Mouse (Mus musculus) embryonic fibroblast, embryonic 13.5 days (primary cell): ENCODE data around the gene Zfp970. TPM values are rescaled to one million over a fixed set of nuclear protein-coding genes. Genes with fewer than 3 reads are reported as not detected.
A peak's percentile ranks its signal among the peaks of the same experiment; 100 is the strongest.
"Not testable (repeated sequence)": the region's sequence is repeated elsewhere in the genome, so short reads cannot be mapped to it uniquely, and the experiment has no call there.

Experiments
- H3K27ac ChIP-seq: 2 replicates; pipeline ENCODE4 v1.5.1; 2012; ENCODE audit warnings: low read length, control low read depth, inconsistent platforms; ENCODE audit not compliant: insufficient read depth
- H3K4me1 ChIP-seq: 2 replicates; pipeline ENCODE4 v1.6.1; 2011; ENCODE audit warnings: low read length; ENCODE audit not compliant: control insufficient read depth, insufficient read depth
- H3K4me3 ChIP-seq: 2 replicates; pipeline ENCODE4 v1.5.1; 2011; ENCODE audit warnings: mild to moderate bottlenecking, control low read depth, low read length; ENCODE audit not compliant: insufficient read depth
- POLR2A ChIP-seq: IDR thresholded peaks from 2 replicates; pipeline ENCODE4 v1.6.1; 2011; ENCODE audit warnings: low read depth, mild to moderate bottlenecking, control low read depth, low read length, moderate library complexity
- polyA plus RNA-seq: library from polyadenylated mRNA; stranded (reverse); fragments of >200 nt; gene quantifications from 2 replicates; pipeline ENCODE4 v1.2.4, GENCODE M21; 2011; ENCODE audit warnings: low read depth; ENCODE audit not compliant: missing spikeins, insufficient read length

The Zfp970 gene
- polyA plus RNA-seq: 18.9 and 22.5 TPM in 2 replicates

- H3K4me1 ChIP-seq, H3K27ac ChIP-seq: not testable (repeated sequence)
- H3K4me3 ChIP-seq: peak within 1 kb of the TSS; percentile 52
These were observed at the start of gene Zfp970 for GRCm38 (mm10) chr2:177464676-177465075. Gene Zfp970 (plus strand): TSS chr2:177464733.

- H3K4me1 ChIP-seq, H3K4me3 ChIP-seq, H3K27ac ChIP-seq: not testable (repeated sequence)
These were observed 3.7 kb downstream of the Zfp970 start for GRCm38 (mm10) chr2:177468222-177468621.

GRCm38 (mm10) chr2:177472261-177472660 lies 7.7 kb downstream of the Zfp970 start:
- H3K4me3 ChIP-seq, H3K27ac ChIP-seq, H3K4me1 ChIP-seq: not testable (repeated sequence)

GRCm38 (mm10) chr2:177481971-177482370 lies 17.4 kb downstream of the Zfp970 start:
- not testable (repeated sequence) for H3K4me3 ChIP-seq, H3K4me1 ChIP-seq, H3K27ac ChIP-seq

GRCm38 (mm10) chr2:177483238-177483948 lies 18.9 kb downstream of the Zfp970 start:
- H3K27ac ChIP-seq, H3K4me1 ChIP-seq, H3K4me3 ChIP-seq: not testable (repeated sequence)

GRCm38 (mm10) chr2:177498067-177498466 lies 33.5 kb downstream of the Zfp970 start, which contains the start of gene Gm14403:
Gene Gm14403 (plus strand): TSS chr2:177498215.
- H3K4me1 ChIP-seq, H3K27ac ChIP-seq: not testable (repeated sequence)
- peak within 1 kb of the TSS; percentile 73 for H3K4me3 ChIP-seq
- 0 out of 2 replicates have a peak, but pooled peaks have one; percentile 22 for TF ChIP-seq POLR2A

- not testable (repeated sequence) for H3K4me1 ChIP-seq, H3K4me3 ChIP-seq, H3K27ac ChIP-seq
These were observed 34.6 kb downstream of the Zfp970 start for GRCm38 (mm10) chr2:177499182-177499581.

- H3K4me1 ChIP-seq, H3K27ac ChIP-seq: not testable (repeated sequence)
These were observed 40.7 kb downstream of the Zfp970 start for GRCm38 (mm10) chr2:177505211-177505719.

GRCm38 (mm10) chr2:177511381-177511780 lies 46.8 kb downstream of the Zfp970 start:
- not testable (repeated sequence) for H3K4me3 ChIP-seq, H3K27ac ChIP-seq, H3K4me1 ChIP-seq

More at GRCm38 (mm10) chr2:177505211-177505719, 40.7 kb downstream of the Zfp970 start:
- H3K4me3 ChIP-seq: not testable (repeated sequence)

GRCm38 (mm10) chr2:177511972-177512371 lies 47.4 kb downstream of the Zfp970 start:
- not testable (repeated sequence) for H3K27ac ChIP-seq, H3K4me3 ChIP-seq, H3K4me1 ChIP-seq

- H3K4me3 ChIP-seq, H3K4me1 ChIP-seq, H3K27ac ChIP-seq: not testable (repeated sequence)
These were observed 49.5 kb downstream of the Zfp970 start for GRCm38 (mm10) chr2:177513991-177514479.

- not testable (repeated sequence) for H3K4me1 ChIP-seq, H3K27ac ChIP-seq, H3K4me3 ChIP-seq
These were observed 53.2 kb downstream of the Zfp970 start for GRCm38 (mm10) chr2:177517746-177518145.

GRCm38 (mm10) chr2:177518354-177518753 lies 53.8 kb downstream of the Zfp970 start:
- H3K4me1 ChIP-seq, H3K4me3 ChIP-seq, H3K27ac ChIP-seq: not testable (repeated sequence)

- not testable (repeated sequence) for H3K4me1 ChIP-seq, H3K27ac ChIP-seq
These were observed 54.4 kb downstream of the Zfp970 start for GRCm38 (mm10) chr2:177518960-177519359.

More at GRCm38 (mm10) chr2:177518960-177519359, 54.4 kb downstream of the Zfp970 start:
- H3K4me3 ChIP-seq: not testable (repeated sequence)
